Mouse (Mus musculus): Measurements from ENCODE around the gene Mpped1.

- TF ChIP-seq ZC3H11A (IDR thresholded peaks at IDR 0.05; ENCODE audit: borderline replicate concordance, low read depth, low read length) (no peak), ZNF384 (IDR thresholded peaks at IDR 0.05; ENCODE audit: low read depth, low read length) (no peak), MAFK (IDR thresholded peaks at IDR 0.05; ENCODE audit: insufficient read depth, low read depth, low read length) (no peak), CHD2 (IDR thresholded peaks at IDR 0.05; ENCODE audit: low read depth, low read length) (no peak), HCFC1 (IDR thresholded peaks at IDR 0.05; ENCODE audit: borderline replicate concordance, insufficient read depth, low read length) (no peak)
Observed at GRCm38 (mm10) chr15:83798964-83799363, 19.7 kb downstream of the Mpped1 start.
